ENCODE assay signal across 8 mouse cellular contexts in genomic region chr7:111778789-111779503, GRCm38 (mm10). TPM values are rescaled to one million over a fixed set of nuclear protein-coding genes. Genes with fewer than 3 reads are reported as not detected.
DNase-seq lines count a peak whose midpoint lies in the region; ATAC-seq and TF ChIP-seq lines count a peak whose summit lies in the region.

No protein-coding gene starts in this region.

- intact Hi-C loops in gastrocnemius, postnatal 14 days (cut with DNase I; ENCODE audit: low total_unique reads) = no loop called here

- no peak for TF ChIP-seq CTCF in lung, embryonic 14.5 days (IDR thresholded peaks at IDR 0.05; ENCODE audit: low read depth)
- no peak for TF ChIP-seq CTCF in lung, postnatal 0 days (IDR thresholded peaks at IDR 0.05)

- no peaks in the 10 kb centered on the region for H3K9me3 ChIP-seq in lung, embryonic 14.5 days (ENCODE audit: low read depth, low read length)
- no peaks in the 10 kb centered on the region for H3K9me3 ChIP-seq in heart, embryonic 11.5 days (replicated peaks; ENCODE audit: control insufficient read depth, low read length)
- H3K9me3 ChIP-seq in kidney, embryonic 15.5 days (replicated peaks) = no peaks in the 10 kb centered on the region
- no peaks in the 10 kb centered on the region for H3K9me3 ChIP-seq in lung, postnatal 0 days (ENCODE audit: low read length)

- 12% methylated on average over 27 of the region's 27 CpGs for WGBS in lung, embryonic 14.5 days
- 20% methylated on average over 27 of the region's 27 CpGs for WGBS in heart, embryonic 11.5 days (ENCODE audit: insufficient replicate concordance)
- WGBS in kidney, embryonic 15.5 days = 16% methylated on average over 27 of the region's 27 CpGs
- 10% methylated on average over 27 of the region's 27 CpGs for WGBS in lung, postnatal 0 days

- peak overlapping the region; percentile 51 for H3K4me3 ChIP-seq in lung, embryonic 14.5 days (ENCODE audit: low read depth, low read length)
- H3K4me3 ChIP-seq in heart, embryonic 11.5 days (ENCODE audit: low read depth, low read length) = peak overlapping the region; percentile 48
- peak overlapping the region; percentile 57 for H3K4me3 ChIP-seq in kidney, embryonic 15.5 days (replicated peaks)
- peak overlapping the region; percentile 62 for H3K4me3 ChIP-seq in lung, postnatal 0 days (ENCODE audit: low read depth, low read length)

- H3K27me3 ChIP-seq in lung, embryonic 14.5 days (ENCODE audit: insufficient read depth, low read length) = peaks cover 4% of the 10 kb centered on the region; the same call in 1 of the 2 replicates
- H3K27me3 ChIP-seq in heart, embryonic 11.5 days (ENCODE audit: control insufficient read depth, insufficient read depth, low read length) = peaks cover 5% of the 10 kb centered on the region
- H3K27me3 ChIP-seq in kidney, embryonic 15.5 days = peaks cover 29% of the 10 kb centered on the region
- H3K27me3 ChIP-seq in lung, postnatal 0 days (replicated peaks; ENCODE audit: insufficient read depth, low read length) = no peaks in the 10 kb centered on the region

- peak; percentile 39 for DNase-seq in lung, embryonic 14.5 days
- no peak for DNase-seq in lung, postnatal 10 days
- peak; percentile 31 to 35 for DNase-seq in cerebellum, postnatal 14 days
- DNase-seq in lung, postnatal 0 days (ENCODE audit: low spot score) = no peak
- peak; percentile 25 for DNase-seq in right cerebral cortex, postnatal 4 days
- DNase-seq in gastrocnemius, postnatal 14 days = no peak

- no peak overlapping the region for H3K27ac ChIP-seq in lung, embryonic 14.5 days (ENCODE audit: low read depth)
- no peak overlapping the region for H3K27ac ChIP-seq in heart, embryonic 11.5 days (ENCODE audit: low read depth, low read length)
- H3K27ac ChIP-seq in kidney, embryonic 15.5 days = peak overlapping the region; percentile 70
- peak overlapping the region; percentile 75 for H3K27ac ChIP-seq in lung, postnatal 0 days (ENCODE audit: low read length)

- no peak for TF ChIP-seq EP300 in lung, postnatal 0 days (IDR thresholded peaks at IDR 0.05)

- no peaks in the 10 kb centered on the region for H3K36me3 ChIP-seq in lung, embryonic 14.5 days (ENCODE audit: insufficient read depth)
- no peaks in the 10 kb centered on the region for H3K36me3 ChIP-seq in heart, embryonic 11.5 days (ENCODE audit: control insufficient read depth, insufficient read depth, low read length)
- H3K36me3 ChIP-seq in kidney, embryonic 15.5 days = no peaks in the 10 kb centered on the region
- no peaks in the 10 kb centered on the region for H3K36me3 ChIP-seq in lung, postnatal 0 days (ENCODE audit: insufficient read depth, low read length)

- H3K4me1 ChIP-seq in lung, embryonic 14.5 days (ENCODE audit: insufficient read depth) = peaks cover 3% of the 10 kb centered on the region; the same call in 1 of the 2 replicates
- H3K4me1 ChIP-seq in heart, embryonic 11.5 days (ENCODE audit: control insufficient read depth, insufficient read depth, low read length) = 0 out of 2 replicates have a peak, but pooled peaks cover 3% of the 10 kb centered on the region
- peaks cover 46% of the 10 kb centered on the region for H3K4me1 ChIP-seq in kidney, embryonic 15.5 days
- peaks cover 7% of the 10 kb centered on the region; the same call in 1 of the 2 replicates for H3K4me1 ChIP-seq in lung, postnatal 0 days (ENCODE audit: insufficient read depth, low read depth, low read length)

- H3K9ac ChIP-seq in lung, embryonic 14.5 days = peak overlapping the region; percentile 51
- H3K9ac ChIP-seq in heart, embryonic 11.5 days (ENCODE audit: low read depth, low read length) = peak overlapping the region; percentile 57
- peak overlapping the region; percentile 63 for H3K9ac ChIP-seq in kidney, embryonic 15.5 days
- peak overlapping the region; percentile 44 for H3K9ac ChIP-seq in lung, postnatal 0 days (replicated peaks; ENCODE audit: low read depth)

- ATAC-seq in lung, embryonic 14.5 days (ENCODE audit: insufficient read depth) = no peak
- no peak for ATAC-seq in heart, embryonic 11.5 days (replicated peaks; ENCODE audit: insufficient number of reproducible peaks, low FRiP score, low TSS enrichment)
- ATAC-seq in kidney, embryonic 15.5 days (replicated peaks; ENCODE audit: low FRiP score) = peak; percentile 12; the same call in 1 of the 2 replicates
- ATAC-seq in lung, postnatal 0 days = 0 out of 2 replicates have a peak, but pooled peaks have one; percentile 0

- H3K4me2 ChIP-seq in lung, embryonic 14.5 days = peak overlapping the region; percentile 98
- H3K4me2 ChIP-seq in heart, embryonic 11.5 days = peak overlapping the region; percentile 80
- H3K4me2 ChIP-seq in kidney, embryonic 15.5 days = peak overlapping the region; percentile 92
- H3K4me2 ChIP-seq in lung, postnatal 0 days (replicated peaks; ENCODE audit: low read depth, low read length) = peak overlapping the region; percentile 79

RNA-seq across cellular contexts. Expression of gene Galnt18, which starts 0.8 kb away (rescaled TPM):
- 18.0 and 18.2 TPM in 2 replicates for polyA plus RNA-seq in lung, embryonic 14.5 days (2014; fragmentation: Nextera tagmentation; extraction: Ambion mirVana)
- 6.1 and 6.6 TPM in 2 replicates for polyA plus RNA-seq in heart, embryonic 11.5 days (2014; fragmentation: Nextera tagmentation; extraction: Ambion mirVana)
- 29.2 and 31.8 TPM in 2 replicates for polyA plus RNA-seq in kidney, embryonic 15.5 days (2015; fragmentation: Nextera tagmentation; extraction: Ambion mirVana)
- 112 and 125 TPM in 2 replicates for polyA plus RNA-seq in lung, postnatal 0 days (2015; fragmentation: Nextera tagmentation; extraction: Ambion mirVana)
- 1 to 10 TPM; 8.3 to 8.8 TPM for total RNA-seq in gastrocnemius, postnatal 14 days (2021)

Comparison
In these comparisons a context has a peak if more than half of its experiments do, and no peak if none do; other contexts are left out.
1. ATAC-seq: peak in kidney, embryonic 15.5 days (single experiment) and lung, postnatal 0 days (single experiment); none in lung, embryonic 14.5 days (single experiment) and heart, embryonic 11.5 days (single experiment).
2. DNase-seq: peak in lung, embryonic 14.5 days (single experiment), cerebellum, postnatal 14 days (2 of 2) and right cerebral cortex, postnatal 4 days (single experiment); none in lung, postnatal 10 days (single experiment), lung, postnatal 0 days (single experiment) and gastrocnemius, postnatal 14 days (single experiment).
3. H3K27ac ChIP-seq: peak in kidney, embryonic 15.5 days (single experiment) and lung, postnatal 0 days (single experiment); none in lung, embryonic 14.5 days (single experiment) and heart, embryonic 11.5 days (single experiment).
4. Peak in every context shown above with its lines, with median percentiles within 50 percentile points of each other: H3K4me2 ChIP-seq, H3K4me3 ChIP-seq and H3K9ac ChIP-seq.